Mouse (Mus musculus) adrenal gland, postnatal 10 days (tissue): ENCODE data around the gene Ets1. TPM values are rescaled to one million over a fixed set of nuclear protein-coding genes. Genes with fewer than 3 reads are reported as not detected.

Experiments
- DNase-seq: peaks from one replicate; pipeline ENCODE4 v3.0.0; 2021; ENCODE audit warnings: mixed read lengths
- total RNA-seq, 2 experiments: library from RNA; stranded (reverse); gene quantifications; 2 replicates each; pipeline ENCODE4 v1.2.3; 2021

Gene Ets1
- total RNA-seq, 2 experiments from 2014 or later, result 75.0 to 82.4 TPM

GRCm38 (mm10) chr9:32761326-32761725, 125.3 kb downstream of the Ets1 start:
- no peak for DNase-seq

DNA sequence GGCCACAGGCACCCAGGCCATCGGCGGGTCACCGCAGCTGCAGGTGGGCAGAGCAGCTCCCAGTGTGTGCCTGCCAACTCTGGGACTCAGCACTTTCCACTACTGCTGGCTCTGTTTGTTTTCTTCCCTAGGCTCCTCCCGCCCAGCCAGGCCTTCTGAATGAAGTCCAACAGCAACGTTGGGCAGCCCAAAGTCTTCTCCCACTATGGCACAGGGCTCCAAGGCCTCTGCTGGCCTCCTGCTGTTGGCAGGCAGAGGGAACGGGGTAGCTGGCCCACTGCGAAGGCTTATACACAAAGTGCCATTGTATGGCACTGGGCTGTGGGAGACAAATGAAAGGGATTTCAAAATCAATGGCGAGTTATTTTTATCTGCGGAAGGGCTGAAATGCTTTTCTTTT, 128.4 kb downstream of the Ets1 start:
- no peak for DNase-seq

- DNase-seq, result no peak
Measured at GRCm38 (mm10) chr9:32765123-32765522, 129.1 kb downstream of the Ets1 start.

GRCm38 (mm10) chr9:32778866-32779265, 142.8 kb downstream of the Ets1 start:
- no peak for DNase-seq

DNA sequence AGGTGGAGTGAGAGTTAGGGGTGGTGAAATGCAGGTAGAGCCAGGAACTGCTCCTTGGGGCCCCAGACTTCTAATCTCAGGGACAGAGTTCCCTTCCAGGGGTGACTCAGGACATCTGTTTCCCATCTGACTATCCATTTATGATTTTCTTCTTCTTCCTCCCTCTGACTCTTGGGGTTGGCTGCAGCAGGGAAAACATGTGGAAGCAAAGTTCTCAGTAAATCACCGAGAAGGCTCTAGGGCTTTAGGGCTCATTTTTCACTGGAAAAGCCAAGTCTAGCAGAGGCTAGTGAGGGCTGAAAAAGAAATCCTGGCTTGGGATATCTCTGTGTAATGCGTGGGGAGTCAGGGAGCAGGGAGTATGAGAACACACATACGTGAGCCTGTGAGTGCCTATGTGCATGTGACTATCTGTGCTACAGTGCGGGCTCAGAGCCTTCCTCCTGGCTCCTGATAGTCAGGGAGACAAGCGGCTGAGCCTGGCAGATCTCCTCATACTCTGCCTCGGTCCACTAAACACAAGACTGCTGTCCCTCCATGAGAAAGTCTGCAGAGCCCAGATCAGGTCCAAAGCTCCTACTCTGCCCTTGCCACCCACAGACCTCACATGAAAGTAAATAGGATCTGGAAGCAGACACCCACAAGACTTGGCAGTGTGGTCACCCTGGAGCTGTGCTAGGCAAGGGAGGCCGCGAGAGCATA, 146.5 kb downstream of the Ets1 start:
- no peak for DNase-seq

DNA sequence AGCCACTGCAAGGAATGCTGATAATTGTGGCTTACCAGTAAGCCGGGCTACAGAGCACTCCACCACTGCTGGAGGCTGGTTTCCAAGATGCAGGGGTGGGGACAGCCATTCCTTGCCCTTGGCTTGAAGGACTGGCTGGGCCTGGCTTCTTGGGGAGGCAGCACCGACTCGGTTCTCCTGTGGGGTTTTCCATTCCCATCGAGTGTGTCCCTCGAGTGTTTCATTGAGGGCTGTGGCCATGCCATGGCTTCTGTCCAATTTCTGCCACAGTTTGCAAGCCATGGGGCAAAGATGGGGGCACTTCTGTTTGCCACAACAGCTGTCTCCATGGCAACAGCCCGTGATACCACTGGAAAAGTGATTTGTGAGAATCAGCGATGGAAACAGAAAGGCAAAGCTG, 151.1 kb downstream of the Ets1 start:
- peak; percentile 19 for DNase-seq

DNA sequence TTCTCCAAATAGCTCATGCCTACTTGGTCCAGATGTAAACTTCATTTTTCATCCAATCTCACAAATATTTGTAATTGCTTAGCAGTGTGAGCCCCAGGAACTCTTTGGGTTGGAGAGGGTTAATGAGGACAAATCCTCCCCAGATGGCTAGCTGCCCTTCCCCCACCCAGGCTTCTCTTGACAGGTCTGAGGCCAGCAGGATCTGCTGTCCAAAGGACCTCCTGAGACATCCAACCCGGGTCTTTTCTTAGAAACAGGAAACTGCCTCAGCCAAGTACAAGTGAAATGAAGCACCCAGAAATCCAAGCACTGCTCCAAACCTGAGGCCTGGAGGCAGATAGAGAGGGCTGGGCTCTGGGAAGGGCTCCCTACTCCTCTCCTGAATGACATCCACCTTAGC, 151.6 kb downstream of the Ets1 start:
- DNase-seq, result peak; percentile 35

DNA sequence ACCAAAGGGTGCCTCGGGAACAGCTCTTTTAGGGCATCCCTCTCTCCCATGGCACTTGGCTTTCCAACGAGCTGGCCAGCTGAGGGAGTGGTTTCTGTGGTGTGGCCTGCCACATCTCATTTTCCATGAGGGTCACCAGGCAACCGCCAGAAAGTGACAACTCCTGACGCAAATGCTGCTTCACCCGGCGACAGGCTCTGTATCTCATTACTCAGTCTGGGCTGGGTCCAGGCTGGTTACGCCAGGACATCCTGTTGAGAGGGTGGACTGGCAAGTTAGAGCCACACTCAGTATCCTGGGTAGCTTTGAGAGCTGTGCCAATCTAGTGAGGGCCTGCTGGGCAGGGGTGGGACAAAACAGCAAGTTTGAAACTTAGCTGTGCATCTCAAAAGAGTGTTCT, 153.3 kb downstream of the Ets1 start:
- peak; percentile 24 for DNase-seq

DNA sequence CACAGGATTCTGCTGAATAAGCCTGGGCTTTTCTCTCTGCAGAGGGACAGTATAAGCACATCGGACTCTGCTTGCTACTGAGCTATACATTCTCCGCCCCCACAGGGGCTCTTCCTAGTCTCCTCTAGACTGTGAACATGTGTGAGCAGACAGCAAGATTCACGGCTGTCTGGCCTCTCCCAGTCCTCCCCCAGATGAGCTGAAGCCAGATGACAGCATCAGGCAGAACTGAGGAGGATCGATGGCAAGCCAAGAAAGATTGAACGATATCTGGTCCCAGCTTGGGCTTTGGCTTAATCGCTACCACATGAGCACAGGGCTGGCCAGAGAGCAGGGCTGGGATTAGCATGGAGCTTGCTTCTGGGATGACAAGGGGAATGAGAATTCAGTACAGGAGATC, 155.7 kb downstream of the Ets1 start:
- peak; percentile 6 for DNase-seq

DNA sequence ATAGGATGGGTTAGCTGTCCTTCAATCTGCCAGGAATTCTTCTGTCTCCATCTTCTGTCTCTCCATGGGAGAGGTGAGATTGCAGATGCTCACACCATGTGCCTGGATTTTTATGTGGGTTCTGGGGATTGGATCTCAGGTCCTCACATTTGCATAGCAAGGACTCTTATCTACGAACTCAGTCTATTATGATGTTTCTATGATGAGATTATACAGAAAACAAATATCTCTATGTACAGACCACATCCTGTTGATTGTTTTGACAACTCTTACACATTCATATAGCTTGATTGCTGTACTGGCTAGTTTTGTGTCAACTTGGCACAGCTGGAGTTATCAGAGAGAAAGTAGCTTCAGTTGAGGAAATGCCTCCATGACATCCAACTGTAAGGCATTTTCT, 162.2 kb downstream of the Ets1 start:
- DNase-seq, result no peak

DNA sequence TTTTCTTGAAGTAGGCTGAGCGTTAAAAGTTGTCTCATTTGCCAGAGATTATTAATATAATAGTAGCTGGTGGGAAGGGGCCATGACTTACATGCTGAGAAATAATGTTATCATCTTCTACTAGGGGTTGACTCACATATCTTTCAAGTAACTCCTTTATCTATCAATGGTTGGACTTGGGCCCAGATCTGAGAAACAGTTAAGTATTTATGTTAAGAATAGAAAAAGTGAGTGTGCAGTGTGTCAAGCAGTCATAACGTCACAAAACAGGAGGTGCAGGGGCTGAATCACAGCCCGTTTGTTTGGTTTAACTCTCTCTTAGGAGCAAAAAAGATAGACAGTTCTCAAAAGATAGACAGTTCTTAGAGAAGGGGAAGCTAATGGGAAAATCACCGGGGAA, 170.1 kb downstream of the Ets1 start:
- DNase-seq, result no peak

Other genes starting within 250 kb of the Ets1 start
- gene Fli1, start 93.4 kb upstream of the Ets1 start, total RNA-seq, result 10 to 100 TPM; 37.9 to 41.2 TPM